10 mouse cellular contexts compared by ENCODE assay signal in genomic region chr2:26205126-26205525, GRCm38 (mm10). TPM values are rescaled to one million over a fixed set of nuclear protein-coding genes. Genes with fewer than 3 reads are reported as not detected.
A peak's percentile ranks its signal among the peaks of the same experiment; 100 is the strongest.
DNase-seq lines count a peak whose midpoint lies in the region; ATAC-seq and TF ChIP-seq lines count a peak whose summit lies in the region.
"Had no signal": no experiment of that assay in that cellular context is flagged by ENCODE, and none has a peak within 500 bp of the region (broad histone marks: within the 10 kb centered on the region; RNA-seq: fewer than 3 reads in every experiment).

No protein-coding gene starts in this region.

- H3K4me2 ChIP-seq in liver, embryonic 11.5 days, result no peak overlapping the region
- H3K4me2 ChIP-seq: midbrain, embryonic 12.5 days had no signal

- 2% methylated on average over 16 of the region's 16 CpGs for WGBS in heart, embryonic 10.5 days
- WGBS in thymus, adult 2 months, result 4% methylated on average over 16 of the region's 16 CpGs
- 4% methylated on average over 16 of the region's 16 CpGs for WGBS in liver, embryonic 11.5 days

- H3K4me3 ChIP-seq in heart, embryonic 10.5 days, result no peak overlapping the region
- no peak overlapping the region for H3K4me3 ChIP-seq in thymus, adult 2 months (ENCODE audit: control insufficient read depth, insufficient read depth, low read length)
- no peak overlapping the region for H3K4me3 ChIP-seq in liver, embryonic 11.5 days (ENCODE audit: low read depth, low read length)
- H3K4me3 ChIP-seq: midbrain, embryonic 12.5 days had no signal

- intact Hi-C loops in heart, postnatal 10 days (cut with DNase I), result no loop called here
- intact Hi-C loops in left cerebral cortex, postnatal 25 days (cut with DNase I), result no loop called here

- no peak overlapping the region for H3K9ac ChIP-seq in liver, embryonic 11.5 days (ENCODE audit: low read depth, low read length)
- H3K9ac ChIP-seq: midbrain, embryonic 12.5 days had no signal

- peaks cover 88% of the 10 kb centered on the region for H3K27me3 ChIP-seq in heart, embryonic 10.5 days (ENCODE audit: insufficient read depth, poor library complexity, severe bottlenecking)
- H3K27me3 ChIP-seq in thymus, adult 2 months (ENCODE audit: control insufficient read depth, insufficient read depth, low read length), result peaks cover 17% of the 10 kb centered on the region; the same call in 1 of the 2 replicates
- H3K27me3 ChIP-seq in liver, embryonic 11.5 days (replicated peaks; ENCODE audit: control insufficient read depth, insufficient read depth, low read length), result peaks cover 79% of the 10 kb centered on the region

- H3K27ac ChIP-seq in heart, embryonic 10.5 days, result no peak overlapping the region
- no peak overlapping the region for H3K27ac ChIP-seq in thymus, adult 2 months (ENCODE audit: control insufficient read depth, insufficient read depth, low read length)
- H3K27ac ChIP-seq in liver, embryonic 11.5 days (ENCODE audit: low read depth, low read length), result no peak overlapping the region
- H3K27ac ChIP-seq: midbrain, embryonic 12.5 days had no signal

- H3K9me3 ChIP-seq in heart, embryonic 10.5 days, result no peaks in the 10 kb centered on the region
- no peaks in the 10 kb centered on the region for H3K9me3 ChIP-seq in liver, embryonic 11.5 days (ENCODE audit: control insufficient read depth, low read length)
- H3K9me3 ChIP-seq: midbrain, embryonic 12.5 days had no signal

- H3K36me3 ChIP-seq in heart, embryonic 10.5 days, result peaks cover 9% of the 10 kb centered on the region
- H3K36me3 ChIP-seq in thymus, adult 2 months (ENCODE audit: control insufficient read depth, insufficient read depth, low read length), result no peaks in the 10 kb centered on the region
- H3K36me3 ChIP-seq in liver, embryonic 11.5 days (ENCODE audit: control insufficient read depth, insufficient read depth, low read length), result no peaks in the 10 kb centered on the region

- no peak for TF ChIP-seq POLR2A in thymus, adult 2 months (IDR thresholded peaks at IDR 0.05; ENCODE audit: control insufficient read depth, extremely low read depth, insufficient read depth, low read length, poor library complexity)

- DNase-seq in heart, postnatal 10 days, result peak; percentile 59 to 65
- DNase-seq in heart, embryonic 10.5 days (ENCODE audit: low spot score), result no peak
- DNase-seq in thymus, adult 2 months, result peak; percentile 18
- DNase-seq in thymus, adult 18-20 months, result no peak
- DNase-seq in liver, embryonic 11.5 days (ENCODE audit: low spot score), result peak; percentile 66
- peak; percentile 38 for DNase-seq in yolk sac, embryonic 10.5 days (ENCODE audit: low spot score)
- DNase-seq in left cerebral cortex, postnatal 25 days (ENCODE audit: low spot score in 2 of 2), result no peak

- no peak for TF ChIP-seq CTCF in thymus, adult 2 months (IDR thresholded peaks at IDR 0.05; ENCODE audit: borderline replicate concordance, control insufficient read depth, extremely low read depth, insufficient read depth, low read length, poor library complexity)

- peaks cover 38% of the 10 kb centered on the region for H3K4me1 ChIP-seq in heart, embryonic 10.5 days
- H3K4me1 ChIP-seq in thymus, adult 2 months (replicated peaks; ENCODE audit: control insufficient read depth, insufficient read depth, low read length), result no peaks in the 10 kb centered on the region
- H3K4me1 ChIP-seq in liver, embryonic 11.5 days (replicated peaks; ENCODE audit: control insufficient read depth, insufficient read depth, low read length), result no peaks in the 10 kb centered on the region; the same call in 1 of the 2 replicates

- ATAC-seq in liver, embryonic 11.5 days (replicated peaks; ENCODE audit: low FRiP score), result no peak
- no peak for ATAC-seq in erythroid progenitor cell, adult 5-6 weeks (replicated peaks; ENCODE audit: low FRiP score, poor library complexity, severe bottlenecking)
- ATAC-seq: hindbrain, embryonic 16.5 days had no signal

RNA-seq across cellular contexts. Expression of gene Lhx3, which starts 3.0 kb away (rescaled TPM):
- not detected for total RNA-seq in heart, postnatal 10 days (2021)
- polyA plus RNA-seq in heart, embryonic 10.5 days (2016; fragmentation: Nextera tagmentation; extraction: Ambion mirVana), result 0.09 and 0.48 TPM in 2 replicates
- 0.19 and 0.47 TPM in 2 replicates for polyA plus RNA-seq in thymus, adult 2 months (2012; rRNA removed)
- polyA plus RNA-seq in liver, embryonic 11.5 days (2014; fragmentation: Nextera tagmentation; extraction: Ambion mirVana), result 0.09 TPM in 1 of 2 replicates, not detected in the other
- total RNA-seq in left cerebral cortex, postnatal 25 days (2021), result under 1 TPM in 1 of 2 experiments, not detected in 1; 0.16 TPM
- not detected in 2 replicates for total RNA-seq in erythroid progenitor cell, adult 5-6 weeks (2015; ENCODE audit: low replicate concordance)
- total RNA-seq in erythroid progenitor cell, adult 5-6 weeks (2017; ENCODE audit: low replicate concordance), result not detected in 2 replicates

RNA-seq across cellular contexts. Expression of gene Qsox2, which starts 32.2 kb away (rescaled TPM):
- total RNA-seq in heart, postnatal 10 days (2021), result 10 to 100 TPM; 11.8 to 12.8 TPM
- polyA plus RNA-seq in heart, embryonic 10.5 days (2016; fragmentation: Nextera tagmentation; extraction: Ambion mirVana), result 16.5 and 18.8 TPM in 2 replicates
- polyA plus RNA-seq in thymus, adult 2 months (2012; rRNA removed), result 18.3 and 22.7 TPM in 2 replicates
- polyA plus RNA-seq in liver, embryonic 11.5 days (2014; fragmentation: Nextera tagmentation; extraction: Ambion mirVana), result 13.5 and 14.7 TPM in 2 replicates
- 10 to 100 TPM; 23.0 to 23.5 TPM for total RNA-seq in left cerebral cortex, postnatal 25 days (2021)
- 1.8 and 4.6 TPM in 2 replicates for total RNA-seq in erythroid progenitor cell, adult 5-6 weeks (2015; ENCODE audit: low replicate concordance)
- 2.7 and 4.7 TPM in 2 replicates for total RNA-seq in erythroid progenitor cell, adult 5-6 weeks (2017; ENCODE audit: low replicate concordance)

Comparison
In these comparisons a context has a peak if more than half of its experiments do, and no peak if none do; other contexts are left out.
1. DNase-seq: peak in heart, postnatal 10 days (2 of 2), thymus, adult 2 months (single experiment), liver, embryonic 11.5 days (single experiment) and yolk sac, embryonic 10.5 days (single experiment); none in heart, embryonic 10.5 days (single experiment), thymus, adult 18-20 months (0 of 2) and left cerebral cortex, postnatal 25 days (0 of 2).